Mouse (Mus musculus) adrenal gland (tissue): ENCODE measurements around the gene Hpcal1.

Experiments used
- intact Hi-C: fragments of 180-260 bp; cut with DNase I; formaldehyde crosslinking; loops from one replicate; pipeline ENCODE4 v1.15.1; 2025

Gene Hpcal1

GRCm38 (mm10) chr12:17682161-17682560 is 8.5 kb upstream of the Hpcal1 start:
- intact Hi-C loops, result loop anchor here (10.0 kb wide), 1 partner anchor 327 kb away; no protein-coding TSS in a partner anchor

GRCm38 (mm10) chr12:17684315-17684714 is 6.3 kb upstream of the Hpcal1 start:
- intact Hi-C loops, result loop anchor here (10.0 kb wide), 1 partner anchor 330 kb away; no protein-coding TSS in a partner anchor

GRCm38 (mm10) chr12:17686116-17686515 is 4.5 kb upstream of the Hpcal1 start:
- intact Hi-C loops, result loop anchor here (10.0 kb wide), 1 partner anchor 331 kb away; no protein-coding TSS in a partner anchor

GRCm38 (mm10) chr12:17688913-17689312 is 1.7 kb upstream of the Hpcal1 start:
- intact Hi-C loops, result loop anchor here (10.0 kb wide), 1 partner anchor 334 kb away; no protein-coding TSS in a partner anchor

- intact Hi-C loops, result loop anchor here (10.0 kb wide), 1 partner anchor 335 kb away; no protein-coding TSS in a partner anchor
These were observed 609 bp upstream of the Hpcal1 start for GRCm38 (mm10) chr12:17689931-17690563.

- intact Hi-C loops, result no loop called here
These were observed 742 bp downstream of the Hpcal1 start for GRCm38 (mm10) chr12:17691320-17691876.

- intact Hi-C loops, result no loop called here
These were observed 1.2 kb downstream of the Hpcal1 start for GRCm38 (mm10) chr12:17691891-17692321.

- intact Hi-C loops, result no loop called here
These were observed 1.7 kb downstream of the Hpcal1 start for GRCm38 (mm10) chr12:17692356-17692755.

- intact Hi-C loops, result no loop called here
These were observed 2.3 kb downstream of the Hpcal1 start for GRCm38 (mm10) chr12:17692953-17693352.

GRCm38 (mm10) chr12:17694589-17695115 is 4.0 kb downstream of the Hpcal1 start:
- intact Hi-C loops, result loop anchor here (5.0 kb wide), 2 partner anchors 48 to 78 kb away; no protein-coding TSS in a partner anchor

- intact Hi-C loops, result loop anchor here (5.0 kb wide), 2 partner anchors 46 to 76 kb away; no protein-coding TSS in a partner anchor
These were observed 5.7 kb downstream of the Hpcal1 start for GRCm38 (mm10) chr12:17696395-17696794.

GRCm38 (mm10) chr12:17698934-17699333 is 8.3 kb downstream of the Hpcal1 start:
- intact Hi-C loops, result loop anchor here (5.0 kb wide), 2 partner anchors 43 to 73 kb away; no protein-coding TSS in a partner anchor

GRCm38 (mm10) chr12:17699480-17699879 is 8.8 kb downstream of the Hpcal1 start:
- intact Hi-C loops, result loop anchor here (5.0 kb wide), 2 partner anchors 43 to 73 kb away; no protein-coding TSS in a partner anchor

GRCm38 (mm10) chr12:17701131-17701720 is 10.6 kb downstream of the Hpcal1 start:
- intact Hi-C loops, result no loop called here

GRCm38 (mm10) chr12:17701795-17702194 is 11.1 kb downstream of the Hpcal1 start:
- intact Hi-C loops, result no loop called here

GRCm38 (mm10) chr12:17702257-17702943 is 11.7 kb downstream of the Hpcal1 start:
- intact Hi-C loops, result no loop called here

- intact Hi-C loops, result no loop called here
These were observed 12.3 kb downstream of the Hpcal1 start for GRCm38 (mm10) chr12:17702944-17703335.

- intact Hi-C loops, result no loop called here
These were observed 13.2 kb downstream of the Hpcal1 start for GRCm38 (mm10) chr12:17703866-17704265.

- intact Hi-C loops, result no loop called here
These were observed 16.8 kb downstream of the Hpcal1 start for GRCm38 (mm10) chr12:17707472-17707871.

GRCm38 (mm10) chr12:17709451-17709850 is 18.8 kb downstream of the Hpcal1 start:
- intact Hi-C loops, result no loop called here
